Comparison of ENCODE assay signal across 10 mouse cellular contexts in genomic region chr1:39713300-39713699, GRCm38 (mm10). TPM values are rescaled to one million over a fixed set of nuclear protein-coding genes. Genes with fewer than 3 reads are reported as not detected.
DNase-seq lines count a peak whose midpoint lies in the region; ATAC-seq and TF ChIP-seq lines count a peak whose summit lies in the region.
"Had no signal": no experiment of that assay in that cellular context is flagged by ENCODE, and none has a peak within 500 bp of the region (broad histone marks: within the 10 kb centered on the region; RNA-seq: fewer than 3 reads in every experiment).

No protein-coding gene starts in this region.

- no peak overlapping the region for H3K4me3 ChIP-seq in heart, embryonic 13.5 days
- H3K4me3 ChIP-seq in lung, embryonic 15.5 days: no peak overlapping the region
- no peak overlapping the region for H3K4me3 ChIP-seq in lung, adult 2 months (replicated peaks; ENCODE audit: extremely low read depth, low read depth, low read length)
- H3K4me3 ChIP-seq in embryonic facial prominence, embryonic 13.5 days: no peak overlapping the region
- no peak overlapping the region for H3K4me3 ChIP-seq in liver, postnatal 0 days (ENCODE audit: low read depth, low read length)

- WGBS in heart, embryonic 13.5 days: 82% methylated on average over 8 of the region's 8 CpGs
- WGBS in lung, embryonic 15.5 days: 83% methylated on average over 8 of the region's 8 CpGs
- WGBS in lung, adult 2 months: 56% methylated on average over 8 of the region's 8 CpGs
- 90% methylated on average over 8 of the region's 8 CpGs for WGBS in embryonic facial prominence, embryonic 13.5 days
- 46% methylated on average over 8 of the region's 8 CpGs for WGBS in liver, postnatal 0 days (ENCODE audit: insufficient replicate concordance)

- no peak for DNase-seq in heart, adult 8-10 months (ENCODE audit: low spot score)
- no peak for DNase-seq in lung, adult 2 months
- no peak for DNase-seq in liver, postnatal 0 days
- no peak for DNase-seq in retina, postnatal 1 day
- no peak for DNase-seq in gastrocnemius, adult 8-10 months (ENCODE audit: low spot score in 2 of 2)
- DNase-seq: right cerebral cortex, postnatal 25 days; thymus, postnatal 36 days had no signal

- ATAC-seq in heart, embryonic 13.5 days (ENCODE audit: extremely low read depth, insufficient number of reproducible peaks, low FRiP score, low TSS enrichment): no peak
- no peak for ATAC-seq in lung, embryonic 15.5 days (ENCODE audit: borderline replicate concordance, extremely low read depth, low FRiP score, low TSS enrichment)
- no peak for ATAC-seq in embryonic facial prominence, embryonic 13.5 days (ENCODE audit: insufficient number of reproducible peaks, insufficient read depth, low FRiP score, low TSS enrichment, low read depth)
- ATAC-seq in liver, postnatal 0 days: no peak

- no peaks in the 10 kb centered on the region for H3K36me3 ChIP-seq in heart, embryonic 13.5 days
- no peaks in the 10 kb centered on the region for H3K36me3 ChIP-seq in lung, embryonic 15.5 days
- H3K36me3 ChIP-seq in embryonic facial prominence, embryonic 13.5 days: no peaks in the 10 kb centered on the region
- no peaks in the 10 kb centered on the region for H3K36me3 ChIP-seq in liver, postnatal 0 days (replicated peaks; ENCODE audit: insufficient read depth, low read length)

- no peak overlapping the region for H3K9ac ChIP-seq in heart, embryonic 13.5 days
- no peak overlapping the region for H3K9ac ChIP-seq in lung, embryonic 15.5 days
- no peak overlapping the region for H3K9ac ChIP-seq in embryonic facial prominence, embryonic 13.5 days
- no peak overlapping the region for H3K9ac ChIP-seq in liver, postnatal 0 days (replicated peaks)

- H3K27me3 ChIP-seq in heart, embryonic 13.5 days (replicated peaks): no peaks in the 10 kb centered on the region
- H3K27me3 ChIP-seq in lung, embryonic 15.5 days: no peaks in the 10 kb centered on the region
- no peaks in the 10 kb centered on the region for H3K27me3 ChIP-seq in embryonic facial prominence, embryonic 13.5 days
- no peaks in the 10 kb centered on the region for H3K27me3 ChIP-seq in liver, postnatal 0 days (ENCODE audit: insufficient read depth, low read length)

- no peak overlapping the region for H3K4me2 ChIP-seq in heart, embryonic 13.5 days
- no peak overlapping the region for H3K4me2 ChIP-seq in lung, embryonic 15.5 days
- no peak overlapping the region for H3K4me2 ChIP-seq in embryonic facial prominence, embryonic 13.5 days
- H3K4me2 ChIP-seq in liver, postnatal 0 days (ENCODE audit: low read depth, low read length): no peak overlapping the region

- no peak for TF ChIP-seq POLR2A in lung, adult 2 months (IDR thresholded peaks at IDR 0.05; ENCODE audit: borderline replicate concordance, extremely low read depth, low read depth, low read length)

- H3K4me1 ChIP-seq in heart, embryonic 13.5 days: peaks cover 35% of the 10 kb centered on the region
- peaks cover 43% of the 10 kb centered on the region for H3K4me1 ChIP-seq in lung, embryonic 15.5 days
- H3K4me1 ChIP-seq in lung, adult 2 months (ENCODE audit: control insufficient read depth, insufficient read depth, low read length): peaks cover 29% of the 10 kb centered on the region
- H3K4me1 ChIP-seq in embryonic facial prominence, embryonic 13.5 days: peaks cover 16% of the 10 kb centered on the region
- peaks cover 3% of the 10 kb centered on the region; the same call in 1 of the 2 replicates for H3K4me1 ChIP-seq in liver, postnatal 0 days (ENCODE audit: insufficient read depth)

- no peak for TF ChIP-seq EP300 in liver, postnatal 0 days (IDR thresholded peaks at IDR 0.05; ENCODE audit: low read depth)

- no peaks in the 10 kb centered on the region for H3K9me3 ChIP-seq in heart, embryonic 13.5 days
- no peaks in the 10 kb centered on the region for H3K9me3 ChIP-seq in lung, embryonic 15.5 days
- no peaks in the 10 kb centered on the region for H3K9me3 ChIP-seq in embryonic facial prominence, embryonic 13.5 days
- H3K9me3 ChIP-seq in liver, postnatal 0 days (ENCODE audit: low read length): no peaks in the 10 kb centered on the region

- no peak for TF ChIP-seq CTCF in lung, adult 2 months (IDR thresholded peaks at IDR 0.05; ENCODE audit: insufficient read depth, low read length)
- no peak for TF ChIP-seq CTCF in liver, postnatal 0 days (IDR thresholded peaks at IDR 0.05; ENCODE audit: low read depth)

- peak overlapping the region; percentile 87 for H3K27ac ChIP-seq in heart, embryonic 13.5 days (replicated peaks)
- H3K27ac ChIP-seq in lung, embryonic 15.5 days: peak overlapping the region; percentile 93
- peak overlapping the region; percentile 73 for H3K27ac ChIP-seq in embryonic facial prominence, embryonic 13.5 days
- H3K27ac ChIP-seq in liver, postnatal 0 days (ENCODE audit: low read depth): peak overlapping the region; percentile 49

RNA-seq across cellular contexts. Expression of gene Rfx8, which starts 7.5 kb away (rescaled TPM):
- polyA plus RNA-seq in heart, embryonic 13.5 days (2015; fragmentation: Nextera tagmentation; extraction: Ambion mirVana): 0.59 and 0.67 TPM in 2 replicates
- total RNA-seq in heart, adult 8-10 months (2022): under 1 TPM; 0.16 to 0.23 (median 0.19) TPM
- polyA plus RNA-seq in lung, embryonic 15.5 days (2015; fragmentation: Nextera tagmentation; extraction: Ambion mirVana): 0.58 and 0.67 TPM in 2 replicates
- 0.14 and 0.24 TPM in 2 replicates for polyA plus RNA-seq in lung, adult 2 months (2012; rRNA removed)
- 1.8 and 2.1 TPM in 2 replicates for polyA plus RNA-seq in embryonic facial prominence, embryonic 13.5 days (2015; fragmentation: Nextera tagmentation; extraction: Ambion mirVana)
- polyA plus RNA-seq in liver, postnatal 0 days (2015; fragmentation: Nextera tagmentation; extraction: Ambion mirVana): 0.09 TPM in 1 of 2 replicates, not detected in the other
- not detected for total RNA-seq in gastrocnemius, adult 8-10 months (2022)
